Mouse (Mus musculus): ENCODE data around the gene Siva1. TPM values are rescaled to one million over a fixed set of nuclear protein-coding genes. Genes with fewer than 3 reads are reported as not detected.

Gene Siva1
- total and polyA plus RNA-seq, 2 experiments from 2014 or later, result 34.8 to 62.2 TPM

DNA sequence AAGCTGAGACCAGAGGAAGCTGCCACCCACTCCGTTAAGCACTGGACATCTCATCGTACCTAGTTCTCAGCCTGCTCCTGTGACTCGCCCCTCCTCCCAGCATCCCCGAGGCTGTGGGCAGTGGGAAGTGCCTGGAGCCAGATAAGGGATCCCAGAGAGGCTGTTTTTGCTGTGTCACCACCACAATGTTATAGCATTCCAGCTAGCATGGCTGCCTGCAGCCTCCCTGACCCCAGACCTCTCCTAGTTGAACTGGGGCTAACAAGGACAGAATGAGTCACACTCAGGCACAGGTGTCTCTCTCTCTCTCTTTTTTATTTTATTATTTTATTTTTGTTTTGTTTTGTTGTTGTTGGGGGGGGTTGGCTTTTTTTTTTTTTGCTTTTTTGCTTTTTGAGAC is 45.3 kb upstream of the Siva1 start:
- H3K4me2 ChIP-seq (ENCODE audit: low read depth, low read length), result no peak overlapping the region
- H3K4me3 ChIP-seq (ENCODE audit: low read length), result no peak overlapping the region
- H3K4me1 ChIP-seq (ENCODE audit: insufficient read depth, low read length), result peaks cover 9% of the 10 kb centered on the region; the same call in 1 of the 2 replicates
- ATAC-seq, result no peak
- H3K9me3 ChIP-seq (ENCODE audit: low read length), result no peaks in the 10 kb centered on the region
- no peaks in the 10 kb centered on the region for H3K27me3 ChIP-seq (ENCODE audit: insufficient read depth, low read length)
- H3K27ac ChIP-seq, result no peak overlapping the region
- no peak for TF ChIP-seq CTCF (IDR thresholded peaks at IDR 0.05; ENCODE audit: low read depth)
- H3K9ac ChIP-seq (replicated peaks; ENCODE audit: low read length), result no peak overlapping the region
- DNase-seq (ENCODE audit: low spot score), result no peak
- 56% methylated on average over 4 of the region's 4 CpGs for WGBS
- H3K36me3 ChIP-seq (ENCODE audit: insufficient read depth, low read length), result no peaks in the 10 kb centered on the region

DNA sequence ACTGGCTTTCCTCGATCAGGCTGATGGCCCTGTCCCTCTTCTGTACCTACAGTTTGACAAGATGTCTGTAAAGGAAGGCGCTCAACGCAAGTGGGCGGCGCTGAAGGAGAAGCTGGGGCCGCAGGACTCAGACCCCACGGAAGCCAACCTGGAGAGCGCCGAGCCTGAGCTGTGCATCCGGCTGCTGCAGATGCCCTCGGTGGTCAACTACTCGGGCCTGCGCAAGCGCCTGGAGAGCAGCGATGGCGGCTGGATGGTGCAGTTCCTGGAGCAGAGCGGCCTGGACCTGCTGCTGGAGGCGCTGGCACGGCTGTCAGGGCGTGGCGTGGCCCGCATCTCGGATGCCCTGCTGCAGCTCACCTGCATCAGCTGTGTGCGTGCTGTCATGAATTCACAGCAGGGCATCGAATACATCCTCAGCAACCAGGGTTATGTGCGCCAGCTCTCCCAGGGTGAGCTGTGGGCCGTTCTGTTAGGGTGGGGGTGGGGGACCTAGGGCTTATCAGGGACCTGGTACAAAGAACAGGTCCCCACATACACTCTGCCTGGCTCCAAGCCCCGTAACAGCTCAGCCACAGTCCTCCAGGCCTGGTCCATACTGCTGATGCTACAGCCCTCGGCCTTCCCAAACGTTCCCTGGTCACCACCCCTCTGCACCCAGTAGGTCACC is 44.4 kb upstream of the Siva1 start:
- H3K27me3 ChIP-seq (ENCODE audit: insufficient read depth, low read length), result no peaks in the 10 kb centered on the region
- H3K9ac ChIP-seq (replicated peaks; ENCODE audit: low read length), result no peak overlapping the region
- TF ChIP-seq CTCF (IDR thresholded peaks at IDR 0.05; ENCODE audit: low read depth), result no peak
- no peak overlapping the region for H3K4me3 ChIP-seq (ENCODE audit: low read length)
- no peaks in the 10 kb centered on the region for H3K36me3 ChIP-seq (ENCODE audit: insufficient read depth, low read length)
- H3K4me2 ChIP-seq (ENCODE audit: low read depth, low read length), result no peak overlapping the region
- WGBS, result 79% methylated on average over 30 of the region's 30 CpGs
- no peak for ATAC-seq
- no peak overlapping the region for H3K27ac ChIP-seq
- no peaks in the 10 kb centered on the region for H3K9me3 ChIP-seq (ENCODE audit: low read length)
- DNase-seq (ENCODE audit: low spot score), result no peak
- H3K4me1 ChIP-seq (ENCODE audit: insufficient read depth, low read length), result peaks cover 3% of the 10 kb centered on the region; the same call in 1 of the 2 replicates

DNA sequence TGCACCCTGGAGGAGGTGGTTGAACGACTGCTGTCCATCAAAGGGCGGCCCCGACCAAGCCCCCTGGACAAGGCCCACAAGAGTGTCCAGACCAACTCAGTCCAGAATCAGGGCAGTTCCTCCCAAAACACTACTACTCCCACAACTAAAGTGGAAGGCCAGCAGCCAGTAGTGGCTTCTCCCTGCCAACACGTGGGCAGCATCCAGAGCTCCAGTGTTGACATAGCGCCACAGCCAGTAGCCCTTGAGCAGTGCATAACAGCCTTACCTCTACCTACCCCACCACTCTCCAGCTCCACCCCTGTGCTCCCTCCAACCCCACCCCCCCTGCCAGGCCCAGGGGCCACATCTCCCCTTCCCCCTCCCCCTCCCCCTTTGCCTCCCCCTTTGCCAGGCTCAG is 40.5 kb upstream of the Siva1 start:
- DNase-seq (ENCODE audit: low spot score), result no peak
- no peak for ATAC-seq
- Histone ChIP-seq H3K9me3 (ENCODE audit: low read length) (no peaks in the 10 kb centered on the region), H3K4me1 (ENCODE audit: insufficient read depth, low read length) (no peaks in the 10 kb centered on the region), H3K27ac (no peak overlapping the region), H3K4me2 (ENCODE audit: low read depth, low read length) (no peak overlapping the region), H3K27me3 (ENCODE audit: insufficient read depth, low read length) (no peaks in the 10 kb centered on the region), H3K9ac (replicated peaks; ENCODE audit: low read length) (no peak overlapping the region), H3K36me3 (ENCODE audit: insufficient read depth, low read length) (no peaks in the 10 kb centered on the region), H3K4me3 (ENCODE audit: low read length) (no peak overlapping the region)
- TF ChIP-seq CTCF (IDR thresholded peaks at IDR 0.05; ENCODE audit: low read depth), result no peak
- 83% methylated on average over 5 of the region's 5 CpGs for WGBS

DNA sequence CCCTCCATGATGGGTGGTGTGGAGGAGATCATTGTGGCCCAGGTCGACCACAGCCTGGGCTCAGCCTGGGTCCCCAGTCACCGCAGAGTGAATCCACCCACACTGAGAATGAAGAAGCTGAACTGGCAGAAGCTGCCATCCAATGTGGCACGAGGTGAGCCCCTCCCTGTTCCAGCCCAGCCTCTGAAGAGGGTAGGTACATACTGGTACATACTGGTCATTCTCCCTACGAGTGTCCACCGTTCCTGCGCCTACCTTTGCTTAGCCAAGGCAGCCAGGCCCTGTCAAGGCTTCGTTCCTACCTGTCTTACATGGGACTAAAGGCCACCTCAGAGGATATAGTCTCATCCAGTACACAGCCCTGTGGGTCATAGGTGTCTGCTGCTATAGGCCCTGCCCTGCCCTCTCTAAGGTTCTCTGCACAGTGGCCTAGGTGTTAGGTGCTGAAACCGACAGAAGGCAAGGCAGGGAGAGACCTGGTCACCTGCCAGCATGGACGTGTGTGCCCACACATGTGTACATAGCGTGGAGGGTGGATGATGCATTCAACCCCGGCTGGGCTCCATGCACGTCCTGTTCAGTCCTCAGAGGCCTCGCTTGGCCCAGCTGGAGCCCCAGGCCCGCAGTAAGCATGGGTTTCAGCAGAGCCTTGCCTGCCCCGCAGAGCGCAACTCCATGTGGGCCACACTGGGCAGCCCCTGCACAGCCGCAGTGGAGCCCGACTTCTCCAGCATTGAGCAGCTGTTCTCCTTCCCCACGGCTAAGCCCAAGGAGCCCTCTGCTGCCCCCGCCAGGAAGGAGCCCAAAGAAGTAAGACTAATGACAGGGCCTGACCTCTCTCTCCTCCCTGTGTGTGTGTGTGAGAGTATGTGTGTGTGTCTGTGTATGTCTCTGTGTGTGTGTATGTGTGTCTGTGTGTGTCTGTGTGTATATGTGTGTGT is 39.5 kb upstream of the Siva1 start:
- Histone ChIP-seq H3K9ac (replicated peaks; ENCODE audit: low read length) (no peak overlapping the region), H3K9me3 (ENCODE audit: low read length) (no peaks in the 10 kb centered on the region), H3K4me2 (ENCODE audit: low read depth, low read length) (no peak overlapping the region), H3K27me3 (ENCODE audit: insufficient read depth, low read length) (no peaks in the 10 kb centered on the region), H3K36me3 (ENCODE audit: insufficient read depth, low read length) (no peaks in the 10 kb centered on the region), H3K4me3 (ENCODE audit: low read length) (no peak overlapping the region), H3K4me1 (ENCODE audit: insufficient read depth, low read length) (no peaks in the 10 kb centered on the region), H3K27ac (no peak overlapping the region)
- ATAC-seq (peak; percentile 68), DNase-seq (ENCODE audit: low spot score) (peak; percentile 66)
- WGBS, result 56% methylated on average over 20 of the region's 20 CpGs
- TF ChIP-seq CTCF (IDR thresholded peaks at IDR 0.05; ENCODE audit: low read depth), result peak; percentile 57

DNA sequence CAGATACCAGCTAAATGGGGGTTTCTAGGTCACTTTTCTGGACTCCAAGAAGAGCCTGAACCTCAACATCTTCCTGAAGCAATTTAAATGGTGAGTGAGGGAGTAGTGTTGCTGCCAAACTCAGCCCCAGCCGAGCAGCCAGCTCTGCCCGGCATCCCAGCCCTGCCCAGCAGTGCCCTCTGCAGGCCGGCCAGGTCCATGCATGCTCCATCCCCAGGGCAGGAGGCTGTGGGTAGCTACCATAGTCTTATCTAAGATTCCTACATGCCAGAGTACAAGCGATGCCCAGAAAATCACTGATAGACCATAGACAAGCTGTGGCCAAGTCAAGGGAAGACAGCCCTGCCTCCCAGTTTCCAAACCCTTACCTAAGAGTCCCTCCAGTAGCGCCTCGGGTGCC is 38.7 kb upstream of the Siva1 start:
- H3K27me3 ChIP-seq (ENCODE audit: insufficient read depth, low read length), result no peaks in the 10 kb centered on the region
- H3K9ac ChIP-seq (replicated peaks; ENCODE audit: low read length), result no peak overlapping the region
- DNase-seq (ENCODE audit: low spot score), result peak; percentile 76
- no peak overlapping the region for H3K27ac ChIP-seq
- H3K4me1 ChIP-seq (ENCODE audit: insufficient read depth, low read length), result no peaks in the 10 kb centered on the region
- TF ChIP-seq CTCF (IDR thresholded peaks at IDR 0.05; ENCODE audit: low read depth), result peak; percentile 93
- no peak overlapping the region for H3K4me2 ChIP-seq (ENCODE audit: low read depth, low read length)
- H3K9me3 ChIP-seq (ENCODE audit: low read length), result no peaks in the 10 kb centered on the region
- peak; percentile 81 for ATAC-seq
- H3K4me3 ChIP-seq (ENCODE audit: low read length), result no peak overlapping the region
- H3K36me3 ChIP-seq (ENCODE audit: insufficient read depth, low read length), result no peaks in the 10 kb centered on the region
- 49% methylated on average over 6 of the region's 6 CpGs for WGBS

DNA sequence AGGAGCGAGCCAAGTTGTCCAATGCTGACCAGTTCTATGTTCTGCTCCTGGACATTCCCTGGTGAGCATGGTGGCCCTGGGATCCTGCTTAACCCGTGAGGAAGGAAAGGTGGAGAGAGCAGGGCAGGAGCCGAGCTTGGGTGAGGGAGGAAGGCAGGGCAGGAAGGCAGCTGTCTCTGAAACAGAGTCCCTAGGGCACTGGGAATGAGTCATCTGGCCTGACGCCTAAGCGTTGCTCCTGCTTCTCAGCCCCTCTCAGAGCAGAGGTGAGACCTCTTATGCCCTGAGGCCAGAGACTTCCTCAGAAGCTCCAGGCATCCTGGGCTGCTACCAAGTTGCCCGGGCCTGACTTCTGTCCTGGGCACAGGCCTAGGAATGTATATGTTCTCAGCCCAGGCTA is 37.5 kb upstream of the Siva1 start:
- Histone ChIP-seq H3K27me3 (ENCODE audit: insufficient read depth, low read length) (no peaks in the 10 kb centered on the region), H3K9me3 (ENCODE audit: low read length) (no peaks in the 10 kb centered on the region), H3K9ac (replicated peaks; ENCODE audit: low read length) (no peak overlapping the region), H3K36me3 (ENCODE audit: insufficient read depth, low read length) (no peaks in the 10 kb centered on the region), H3K4me3 (ENCODE audit: low read length) (no peak overlapping the region), H3K4me1 (ENCODE audit: insufficient read depth, low read length) (no peaks in the 10 kb centered on the region), H3K27ac (no peak overlapping the region), H3K4me2 (ENCODE audit: low read depth, low read length) (no peak overlapping the region)
- no peak for TF ChIP-seq CTCF (IDR thresholded peaks at IDR 0.05; ENCODE audit: low read depth)
- ATAC-seq (no peak), DNase-seq (ENCODE audit: low spot score) (no peak)
- 68% methylated on average over 6 of the region's 6 CpGs for WGBS

Measured in hindbrain, postnatal 0 days (tissue).